Mouse (Mus musculus) liver, postnatal 0 days (tissue): Measurements from ENCODE around the gene Map10.

ENCODE experiments used
- CTCF ChIP-seq: sonication (generic); IDR thresholded peaks from 2 replicates; pipeline ENCODE4 v1.5.1; 2016; ENCODE audit warnings: antibody characterized with exemption, low read depth
- EP300 ChIP-seq: IDR thresholded peaks from 2 replicates; pipeline ENCODE4 v1.6.1; 2016; ENCODE audit warnings: antibody characterized with exemption, low read depth, mild to moderate bottlenecking

DNA sequence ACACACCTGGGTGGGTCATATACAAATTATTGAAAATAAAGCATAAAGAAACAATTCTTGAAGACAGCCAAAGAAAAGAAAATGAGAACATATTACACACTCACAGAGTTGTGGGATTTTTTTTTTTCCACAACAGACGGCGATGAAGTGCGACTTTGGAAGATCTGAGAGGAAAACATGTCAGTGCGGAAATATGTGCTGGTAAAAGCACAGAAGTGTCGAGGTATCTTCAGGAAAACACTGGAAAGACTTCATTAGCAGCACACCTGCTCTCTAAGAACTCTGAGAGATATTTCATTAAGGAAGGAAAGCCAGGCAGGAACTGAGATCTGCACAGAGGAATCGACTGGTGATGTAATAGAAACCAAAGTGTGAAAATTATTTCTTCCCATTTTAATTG is 26.3 kb downstream of the Map10 start:
- no peak for TF ChIP-seq EP300
- TF ChIP-seq CTCF: no peak
